Mouse (Mus musculus) midbrain, embryonic 16.5 days (tissue): ENCODE measurements around the gene Trim71. TPM values are rescaled to one million over a fixed set of nuclear protein-coding genes. Genes with fewer than 3 reads are reported as not detected.

Experiments
- ATAC-seq: fragments of 200-750 bp; cut with Nextera tagmentation; 2 replicates; pipeline ENCODE4 v1.8.0; 2017; ENCODE audit warnings: moderate TSS enrichment
- H3K27ac ChIP-seq: fragments of 300-500 bp; sonication (generic); 2 replicates; pipeline ENCODE4 v1.5.1; 2014; ENCODE audit warnings: mild to moderate bottlenecking, low read length, mixed read lengths
- H3K27me3 ChIP-seq: fragments of 300-500 bp; sonication (generic); 2 replicates; pipeline ENCODE4 v1.6.1; 2014; ENCODE audit warnings: low read depth, low read length, mixed read lengths; ENCODE audit not compliant: control insufficient read depth, insufficient read depth
- H3K36me3 ChIP-seq: fragments of 300-500 bp; sonication (generic); 2 replicates; pipeline ENCODE4 v1.6.1; 2014; ENCODE audit warnings: mild to moderate bottlenecking, low read length, moderate library complexity, mixed read lengths; ENCODE audit not compliant: control insufficient read depth, insufficient read depth
- H3K4me1 ChIP-seq: fragments of 300-500 bp; sonication (generic); 2 replicates; pipeline ENCODE4 v1.6.1; 2014; ENCODE audit warnings: mild to moderate bottlenecking, low read length, mixed read lengths; ENCODE audit not compliant: control insufficient read depth, insufficient read depth
- H3K4me2 ChIP-seq: fragments of 300-500 bp; sonication (generic); 2 replicates; pipeline ENCODE4 v1.6.1; 2014; ENCODE audit warnings: mild to moderate bottlenecking, low read length, mixed read lengths
- H3K4me3 ChIP-seq: fragments of 300-500 bp; sonication (generic); 2 replicates; pipeline ENCODE4 v1.5.1; 2014; ENCODE audit warnings: low read depth, mild to moderate bottlenecking, low read length, moderate library complexity, mixed read lengths
- H3K9ac ChIP-seq: fragments of 300-500 bp; sonication (generic); 2 replicates; pipeline ENCODE4 v1.6.1; 2014; ENCODE audit warnings: low read depth, low read length, mixed read lengths
- H3K9me3 ChIP-seq: fragments of 300-500 bp; sonication (generic); replicated peaks from 2 replicates; pipeline ENCODE4 v1.6.1; 2014; ENCODE audit warnings: mild to moderate bottlenecking, low read length, mixed read lengths; ENCODE audit not compliant: control insufficient read depth, poor library complexity, severe bottlenecking
- WGBS: fragments of 180-500 bp; shearing (Covaris S2); extraction: QIAGEN DNeasy Blood & Tissue Kit; methylation state at CpG from one replicate; pipeline ENCODE4 v1.1.7; 2014; 5-methylcytosine and 5-hydroxymethylcytosine counted together
- polyA plus RNA-seq: library from polyadenylated mRNA; unstranded; fragments of >200 nt; fragmentation: Nextera tagmentation; extraction: Ambion mirVana; gene quantifications from 2 replicates; pipeline ENCODE4 v1.2.1, GENCODE M21; 2015

The Trim71 gene
- polyA plus RNA-seq, 1 experiment from 2014 or later = 0.15 TPM

- Histone ChIP-seq H3K4me1 (no peaks in the 10 kb centered on the region), H3K36me3 (no peaks in the 10 kb centered on the region), H3K4me2 (no peak overlapping the region), H3K9ac (no peak overlapping the region), H3K27ac (no peak overlapping the region), H3K4me3 (no peak overlapping the region), H3K27me3 (no peaks in the 10 kb centered on the region), H3K9me3 (no peaks in the 10 kb centered on the region)
- no peak for ATAC-seq
- WGBS = 35% methylated on average over 4 of the region's 4 CpGs
Observed at GRCm38 (mm10) chr9:114548496-114548895, 15.7 kb downstream of the Trim71 start.

GRCm38 (mm10) chr9:114547643-114548077 is 16.5 kb downstream of the Trim71 start:
- no peaks in the 10 kb centered on the region for H3K36me3 ChIP-seq
- no peak overlapping the region for H3K4me3 ChIP-seq
- no peak overlapping the region for H3K27ac ChIP-seq
- no peaks in the 10 kb centered on the region for H3K9me3 ChIP-seq
- 38% methylated on average over 6 of the region's 6 CpGs for WGBS
- no peaks in the 10 kb centered on the region for H3K27me3 ChIP-seq
- H3K4me2 ChIP-seq = no peak overlapping the region
- ATAC-seq = no peak
- H3K9ac ChIP-seq = no peak overlapping the region
- no peaks in the 10 kb centered on the region for H3K4me1 ChIP-seq

- Histone ChIP-seq H3K9ac (no peak overlapping the region), H3K36me3 (no peaks in the 10 kb centered on the region), H3K4me1 (no peaks in the 10 kb centered on the region), H3K27me3 (no peaks in the 10 kb centered on the region), H3K27ac (no peak overlapping the region), H3K4me3 (no peak overlapping the region), H3K9me3 (no peaks in the 10 kb centered on the region), H3K4me2 (no peak overlapping the region)
- 73% methylated on average over 12 of the region's 12 CpGs for WGBS
- ATAC-seq = no peak
Observed at GRCm38 (mm10) chr9:114546765-114547164, 17.4 kb downstream of the Trim71 start.

GRCm38 (mm10) chr9:114544754-114545393 is 19.3 kb downstream of the Trim71 start:
- Histone ChIP-seq H3K4me2 (no peak overlapping the region), H3K27ac (no peak overlapping the region), H3K4me3 (no peak overlapping the region), H3K27me3 (no peaks in the 10 kb centered on the region), H3K36me3 (no peaks in the 10 kb centered on the region), H3K9ac (no peak overlapping the region), H3K9me3 (no peaks in the 10 kb centered on the region), H3K4me1 (no peaks in the 10 kb centered on the region)
- WGBS = 26% methylated on average over 9 of the region's 9 CpGs
- ATAC-seq = no peak

- WGBS = 58% methylated on average over 17 of the region's 17 CpGs
- Histone ChIP-seq H3K4me3 (no peak overlapping the region), H3K9ac (no peak overlapping the region), H3K36me3 (no peaks in the 10 kb centered on the region), H3K27ac (no peak overlapping the region), H3K9me3 (no peaks in the 10 kb centered on the region), H3K27me3 (no peaks in the 10 kb centered on the region), H3K4me2 (no peak overlapping the region), H3K4me1 (no peaks in the 10 kb centered on the region)
- ATAC-seq = no peak
Observed at GRCm38 (mm10) chr9:114543882-114544753, 20.1 kb downstream of the Trim71 start.

- Histone ChIP-seq H3K27ac (no peak overlapping the region), H3K27me3 (no peaks in the 10 kb centered on the region), H3K4me2 (no peak overlapping the region), H3K4me3 (no peak overlapping the region), H3K36me3 (no peaks in the 10 kb centered on the region), H3K9me3 (no peaks in the 10 kb centered on the region), H3K4me1 (no peaks in the 10 kb centered on the region), H3K9ac (no peak overlapping the region)
- WGBS = 38% methylated on average over 1 of the region's 1 CpGs
- ATAC-seq = no peak
Observed at GRCm38 (mm10) chr9:114541279-114541741, 22.9 kb downstream of the Trim71 start.

- Histone ChIP-seq H3K27ac (no peak overlapping the region), H3K27me3 (no peaks in the 10 kb centered on the region), H3K4me2 (no peak overlapping the region), H3K4me3 (no peak overlapping the region), H3K4me1 (no peaks in the 10 kb centered on the region), H3K36me3 (no peaks in the 10 kb centered on the region), H3K9me3 (no peaks in the 10 kb centered on the region), H3K9ac (no peak overlapping the region)
- WGBS = 72% methylated on average over 7 of the region's 7 CpGs
- no peak for ATAC-seq
Observed at GRCm38 (mm10) chr9:114538996-114539563, 25.1 kb downstream of the Trim71 start.

- no peak overlapping the region for H3K27ac ChIP-seq
- H3K4me1 ChIP-seq = no peaks in the 10 kb centered on the region
- H3K9me3 ChIP-seq = no peaks in the 10 kb centered on the region
- H3K36me3 ChIP-seq = no peaks in the 10 kb centered on the region
- no peak for ATAC-seq
- 34% methylated on average over 2 of the region's 2 CpGs for WGBS
- no peak overlapping the region for H3K4me3 ChIP-seq
- no peaks in the 10 kb centered on the region for H3K27me3 ChIP-seq
- no peak overlapping the region for H3K9ac ChIP-seq
- H3K4me2 ChIP-seq = no peak overlapping the region
Observed at GRCm38 (mm10) chr9:114536628-114537027, 27.5 kb downstream of the Trim71 start.
